Mouse (Mus musculus): ENCODE results near the gene Ptprk. TPM values are rescaled to one million over a fixed set of nuclear protein-coding genes. Genes with fewer than 3 reads are reported as not detected.

Ptprk gene
- polyA plus RNA-seq, 1 experiment from 2014 or later = 29.7 TPM

DNA sequence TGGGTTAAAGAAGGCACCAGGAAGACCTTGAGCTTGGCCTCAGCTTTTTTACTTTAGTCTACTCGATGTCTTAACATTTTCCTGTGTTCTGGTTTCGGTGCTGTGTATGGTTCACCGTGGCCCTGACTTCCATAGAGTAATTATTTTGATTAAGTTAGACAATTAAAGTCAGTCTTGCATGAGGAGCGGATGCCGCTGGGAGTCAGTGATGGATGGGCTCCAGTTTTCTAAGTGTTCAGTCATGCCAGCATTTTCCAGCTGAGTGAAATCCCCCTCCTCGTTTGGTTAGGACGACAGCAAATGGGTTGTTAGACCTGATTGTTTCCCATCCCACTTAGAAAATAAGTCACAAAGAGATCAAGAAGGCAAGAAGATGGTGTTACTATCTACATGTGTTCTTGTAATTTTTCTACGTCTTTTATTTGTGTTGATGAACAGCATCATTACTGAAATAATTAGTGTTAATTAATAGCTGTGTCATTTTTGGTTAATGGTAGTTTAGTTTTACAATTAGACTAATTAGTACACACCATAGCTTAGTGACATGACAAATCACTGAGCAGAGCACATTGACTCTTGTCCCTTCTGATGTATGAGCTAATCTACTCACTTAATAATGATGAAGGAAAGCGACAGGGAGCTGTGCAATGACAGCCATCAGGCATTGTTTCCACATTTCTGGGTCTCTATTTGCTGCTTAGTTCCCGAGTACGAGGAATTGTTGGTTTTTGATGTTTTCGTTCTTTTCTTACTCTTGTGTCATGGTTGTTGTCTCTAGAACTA is 390.3 kb downstream of the Ptprk start:
- Histone ChIP-seq H3K4me3 (ENCODE audit: low read depth, low read length) (no peak overlapping the region), H3K9me3 (ENCODE audit: control insufficient read depth, low read length) (no peaks in the 10 kb centered on the region), H3K27ac (ENCODE audit: low read depth, low read length) (no peak overlapping the region), H3K9ac (ENCODE audit: low read length) (no peak overlapping the region), H3K4me2 (ENCODE audit: low read depth, low read length, severe bottlenecking) (no peak overlapping the region), H3K27me3 (ENCODE audit: control insufficient read depth, insufficient read depth, low read length) (no peaks in the 10 kb centered on the region), H3K36me3 (ENCODE audit: control insufficient read depth, insufficient read depth, low read length) (no peaks in the 10 kb centered on the region), H3K4me1 (replicated peaks; ENCODE audit: control insufficient read depth, insufficient read depth, low read length) (no peaks in the 10 kb centered on the region)
- no peak for DNase-seq (ENCODE audit: low spot score)
- 60% methylated on average over 12 of the region's 12 CpGs for WGBS
- ATAC-seq (replicated peaks; ENCODE audit: low FRiP score) = no peak; the same call in 1 of the 2 replicates

DNA sequence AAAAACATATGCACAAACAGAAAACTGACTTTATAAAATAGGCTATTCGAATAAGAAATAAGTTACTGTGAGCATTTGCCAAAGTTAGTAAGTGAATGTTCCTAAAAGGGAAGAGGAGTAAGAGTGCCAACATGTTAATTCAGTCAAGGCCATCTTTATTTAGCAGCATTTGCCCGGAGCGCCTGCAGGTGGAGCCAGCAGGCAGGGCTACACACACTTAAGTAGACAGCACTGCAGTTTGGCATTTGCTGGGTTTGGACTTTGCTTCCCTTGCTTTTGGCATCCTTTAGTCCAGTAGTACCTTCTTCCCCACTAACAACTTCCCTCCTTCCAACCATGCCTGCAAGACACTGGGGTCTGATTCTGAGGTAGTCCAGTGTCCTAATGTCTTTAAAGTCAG is 411.0 kb downstream of the Ptprk start:
- Histone ChIP-seq H3K36me3 (ENCODE audit: control insufficient read depth, insufficient read depth, low read length) (no peaks in the 10 kb centered on the region), H3K4me3 (ENCODE audit: low read depth, low read length) (no peak overlapping the region), H3K9ac (ENCODE audit: low read length) (no peak overlapping the region), H3K4me1 (replicated peaks; ENCODE audit: control insufficient read depth, insufficient read depth, low read length) (no peaks in the 10 kb centered on the region), H3K4me2 (ENCODE audit: low read depth, low read length, severe bottlenecking) (no peak overlapping the region), H3K9me3 (ENCODE audit: control insufficient read depth, low read length) (no peaks in the 10 kb centered on the region), H3K27ac (ENCODE audit: low read depth, low read length) (no peak overlapping the region), H3K27me3 (ENCODE audit: control insufficient read depth, insufficient read depth, low read length) (no peaks in the 10 kb centered on the region)
- DNase-seq (ENCODE audit: low spot score) (no peak), ATAC-seq (replicated peaks; ENCODE audit: low FRiP score) (peak; percentile 53; the same call in 1 of the 2 replicates)
- 39% methylated on average over 3 of the region's 3 CpGs for WGBS

DNA sequence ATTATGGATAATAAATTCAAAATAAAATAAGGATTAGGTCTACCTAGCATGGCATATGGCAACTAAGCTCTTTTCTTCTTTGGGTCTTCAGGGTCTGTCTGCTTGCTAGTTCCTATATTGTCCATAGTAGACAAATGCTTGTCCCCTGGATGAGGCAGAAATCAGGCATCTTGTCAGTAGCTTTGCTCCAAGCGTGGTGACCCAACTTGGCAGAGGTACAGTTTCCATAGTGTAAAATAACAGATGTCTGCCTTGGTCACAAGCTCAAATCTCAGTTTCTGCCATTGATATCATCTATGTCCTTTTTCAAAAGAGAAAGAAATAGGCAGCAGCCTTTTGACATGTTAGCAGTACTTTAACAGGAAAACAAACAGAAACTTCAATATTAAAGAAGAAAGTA is 416.4 kb downstream of the Ptprk start:
- Histone ChIP-seq H3K4me3 (ENCODE audit: low read depth, low read length) (no peak overlapping the region), H3K27ac (ENCODE audit: low read depth, low read length) (no peak overlapping the region), H3K9ac (ENCODE audit: low read length) (no peak overlapping the region), H3K9me3 (ENCODE audit: control insufficient read depth, low read length) (no peaks in the 10 kb centered on the region), H3K4me1 (replicated peaks; ENCODE audit: control insufficient read depth, insufficient read depth, low read length) (peaks cover 3% of the 10 kb centered on the region; the same call in 1 of the 2 replicates), H3K36me3 (ENCODE audit: control insufficient read depth, insufficient read depth, low read length) (no peaks in the 10 kb centered on the region), H3K27me3 (ENCODE audit: control insufficient read depth, insufficient read depth, low read length) (peaks cover 2% of the 10 kb centered on the region; the same call in 1 of the 2 replicates), H3K4me2 (ENCODE audit: low read depth, low read length, severe bottlenecking) (no peak overlapping the region)
- ATAC-seq (replicated peaks; ENCODE audit: low FRiP score) = no peak
- DNase-seq (ENCODE audit: low spot score) = no peak
- 80% methylated on average over 1 of the region's 1 CpGs for WGBS

DNA sequence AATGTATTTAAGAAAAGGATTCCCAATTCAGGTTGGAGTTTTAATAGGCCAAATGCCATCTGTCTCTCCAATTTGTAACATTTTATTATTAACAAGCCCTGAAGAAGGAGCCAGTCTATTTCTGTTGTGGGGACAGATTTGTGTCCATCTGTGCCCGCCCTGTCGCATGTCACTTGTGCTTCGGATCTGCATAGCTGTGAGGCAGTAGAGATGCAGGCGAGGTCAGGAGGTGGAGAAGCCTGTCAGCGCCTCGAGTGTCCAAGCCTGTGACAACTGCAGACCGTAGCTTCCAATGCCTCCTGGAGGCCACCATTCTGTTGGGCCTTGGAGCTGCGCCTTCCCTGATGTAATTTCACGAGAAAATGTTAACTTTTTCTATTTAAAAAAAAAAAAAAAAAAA is 417.6 kb downstream of the Ptprk start:
- H3K27ac ChIP-seq (ENCODE audit: low read depth, low read length) = no peak overlapping the region
- no peaks in the 10 kb centered on the region for H3K9me3 ChIP-seq (ENCODE audit: control insufficient read depth, low read length)
- DNase-seq (ENCODE audit: low spot score) (no peak), ATAC-seq (replicated peaks; ENCODE audit: low FRiP score) (no peak)
- peaks cover 2% of the 10 kb centered on the region; the same call in 1 of the 2 replicates for H3K27me3 ChIP-seq (ENCODE audit: control insufficient read depth, insufficient read depth, low read length)
- peaks cover 3% of the 10 kb centered on the region; the same call in 1 of the 2 replicates for H3K4me1 ChIP-seq (replicated peaks; ENCODE audit: control insufficient read depth, insufficient read depth, low read length)
- 47% methylated on average over 9 of the region's 9 CpGs for WGBS
- H3K36me3 ChIP-seq (ENCODE audit: control insufficient read depth, insufficient read depth, low read length) = no peaks in the 10 kb centered on the region
- no peak overlapping the region for H3K4me2 ChIP-seq (ENCODE audit: low read depth, low read length, severe bottlenecking)
- H3K4me3 ChIP-seq (ENCODE audit: low read depth, low read length) = no peak overlapping the region
- H3K9ac ChIP-seq (ENCODE audit: low read length) = no peak overlapping the region

DNA sequence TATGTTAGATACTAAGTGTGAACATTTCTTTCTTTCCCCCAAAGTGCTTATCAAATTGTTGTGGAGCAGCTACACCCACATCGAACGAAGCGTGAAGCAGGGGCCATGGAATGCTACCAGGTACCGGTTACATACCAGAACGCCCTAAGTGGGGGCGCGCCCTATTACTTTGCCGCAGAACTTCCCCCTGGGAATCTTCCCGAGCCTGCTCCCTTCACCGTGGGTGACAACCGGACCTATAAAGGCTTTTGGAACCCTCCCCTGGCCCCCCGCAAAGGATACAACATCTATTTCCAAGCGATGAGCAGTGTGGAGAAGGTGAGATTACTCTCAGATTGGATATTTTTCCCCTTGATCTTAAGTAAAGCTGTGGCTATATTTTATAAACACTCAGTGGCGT is 418.2 kb downstream of the Ptprk start:
- no peaks in the 10 kb centered on the region for H3K9me3 ChIP-seq (ENCODE audit: control insufficient read depth, low read length)
- H3K4me2 ChIP-seq (ENCODE audit: low read depth, low read length, severe bottlenecking) = peak overlapping the region; percentile 15; the same call in 1 of the 2 replicates
- H3K27ac ChIP-seq (ENCODE audit: low read depth, low read length) = no peak overlapping the region
- WGBS = 29% methylated on average over 14 of the region's 14 CpGs
- peaks cover 3% of the 10 kb centered on the region; the same call in 1 of the 2 replicates for H3K4me1 ChIP-seq (replicated peaks; ENCODE audit: control insufficient read depth, insufficient read depth, low read length)
- H3K9ac ChIP-seq (ENCODE audit: low read length) = no peak overlapping the region
- H3K36me3 ChIP-seq (ENCODE audit: control insufficient read depth, insufficient read depth, low read length) = no peaks in the 10 kb centered on the region
- H3K4me3 ChIP-seq (ENCODE audit: low read depth, low read length) = no peak overlapping the region
- ATAC-seq (replicated peaks; ENCODE audit: low FRiP score) (peak; percentile 40), DNase-seq (ENCODE audit: low spot score) (no peak)
- H3K27me3 ChIP-seq (ENCODE audit: control insufficient read depth, insufficient read depth, low read length) = peaks cover 2% of the 10 kb centered on the region; the same call in 1 of the 2 replicates

DNA sequence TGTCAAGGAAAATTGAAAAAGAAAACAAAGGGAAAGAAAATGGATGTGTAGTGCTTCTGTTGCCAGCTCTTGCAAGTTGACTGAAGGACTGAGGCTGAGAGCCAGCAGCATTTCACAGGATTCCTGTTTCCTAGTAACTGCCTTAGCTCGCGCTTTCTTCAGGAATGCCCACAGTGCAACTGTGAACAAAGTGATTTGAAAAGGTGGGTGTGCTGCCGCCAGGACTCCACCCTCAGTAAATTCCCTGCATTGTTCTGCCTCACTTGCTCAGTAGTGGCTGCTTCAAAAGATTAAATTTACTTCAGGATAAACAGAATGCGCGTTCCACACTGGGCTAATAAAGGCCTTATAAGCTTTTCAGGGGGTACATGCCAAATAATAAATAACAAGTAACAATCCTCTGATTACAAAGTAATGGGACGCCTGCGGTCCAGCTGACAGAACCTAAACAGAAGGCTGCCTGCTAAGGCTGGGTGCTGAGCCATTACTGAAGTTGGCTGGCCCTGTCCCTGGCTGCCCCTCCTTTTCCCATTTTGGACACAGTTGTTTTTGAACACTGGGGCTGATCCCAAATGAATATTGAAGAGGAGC is 418.7 kb downstream of the Ptprk start:
- no peak overlapping the region for H3K27ac ChIP-seq (ENCODE audit: low read depth, low read length)
- peaks cover 2% of the 10 kb centered on the region; the same call in 1 of the 2 replicates for H3K27me3 ChIP-seq (ENCODE audit: control insufficient read depth, insufficient read depth, low read length)
- H3K4me2 ChIP-seq (ENCODE audit: low read depth, low read length, severe bottlenecking) = peak overlapping the region; percentile 15; the same call in 1 of the 2 replicates
- peak; percentile 89 for ATAC-seq (replicated peaks; ENCODE audit: low FRiP score)
- DNase-seq (ENCODE audit: low spot score) = peak; percentile 62
- H3K9me3 ChIP-seq (ENCODE audit: control insufficient read depth, low read length) = no peaks in the 10 kb centered on the region
- 10% methylated on average over 7 of the region's 7 CpGs for WGBS
- H3K36me3 ChIP-seq (ENCODE audit: control insufficient read depth, insufficient read depth, low read length) = no peaks in the 10 kb centered on the region
- no peak overlapping the region for H3K9ac ChIP-seq (ENCODE audit: low read length)
- H3K4me1 ChIP-seq (replicated peaks; ENCODE audit: control insufficient read depth, insufficient read depth, low read length) = peaks cover 3% of the 10 kb centered on the region; the same call in 1 of the 2 replicates
- no peak overlapping the region for H3K4me3 ChIP-seq (ENCODE audit: low read depth, low read length)

DNA sequence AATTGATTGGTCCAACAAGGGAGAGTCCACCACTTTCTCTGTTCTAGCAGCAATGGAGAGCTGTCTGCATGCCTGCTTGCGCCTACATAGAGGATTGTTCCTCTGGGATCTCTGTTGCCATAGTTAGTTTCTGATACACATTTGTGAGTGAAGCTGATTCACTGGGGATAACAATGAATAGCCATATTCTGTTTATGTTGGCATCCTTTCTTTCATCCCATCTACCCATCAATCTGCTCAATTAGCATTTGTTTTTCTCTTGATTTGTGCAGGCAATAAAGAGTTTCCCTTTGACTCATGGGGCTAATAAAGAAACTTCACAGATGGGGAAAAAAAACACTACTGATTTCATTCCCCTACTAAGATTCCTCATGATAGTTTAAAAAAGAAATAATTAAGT is 423.2 kb downstream of the Ptprk start:
- Histone ChIP-seq H3K4me1 (replicated peaks; ENCODE audit: control insufficient read depth, insufficient read depth, low read length) (peaks cover 2% of the 10 kb centered on the region; the same call in 1 of the 2 replicates), H3K9me3 (ENCODE audit: control insufficient read depth, low read length) (no peaks in the 10 kb centered on the region), H3K36me3 (ENCODE audit: control insufficient read depth, insufficient read depth, low read length) (no peaks in the 10 kb centered on the region), H3K27me3 (ENCODE audit: control insufficient read depth, insufficient read depth, low read length) (peaks cover 2% of the 10 kb centered on the region; the same call in 1 of the 2 replicates), H3K9ac (ENCODE audit: low read length) (no peak overlapping the region), H3K4me3 (ENCODE audit: low read depth, low read length) (no peak overlapping the region), H3K4me2 (ENCODE audit: low read depth, low read length, severe bottlenecking) (no peak overlapping the region), H3K27ac (ENCODE audit: low read depth, low read length) (no peak overlapping the region)
- DNase-seq (ENCODE audit: low spot score) = no peak
- no peak for ATAC-seq (replicated peaks; ENCODE audit: low FRiP score)
- WGBS = 79% methylated on average over 1 of the region's 1 CpGs

DNA sequence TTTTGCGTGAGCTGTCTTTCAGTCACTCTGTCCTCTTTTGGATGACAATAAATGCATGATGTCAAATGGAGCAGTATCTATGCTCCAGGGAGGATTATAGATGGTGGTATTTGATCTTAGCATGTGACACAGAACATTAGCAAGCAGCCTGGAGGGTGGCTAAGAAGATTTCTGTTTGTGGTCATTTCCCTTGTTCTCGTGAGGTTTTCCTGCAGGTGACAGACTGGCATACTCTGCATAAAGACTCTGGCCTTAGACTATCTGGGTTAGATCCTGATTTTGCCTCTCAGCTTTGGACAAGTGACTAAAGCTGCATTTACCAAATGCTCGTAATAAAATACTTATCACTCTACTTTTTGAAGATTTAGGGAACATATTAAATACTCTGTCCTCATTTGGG is 423.9 kb downstream of the Ptprk start:
- DNase-seq (ENCODE audit: low spot score) (no peak), ATAC-seq (replicated peaks; ENCODE audit: low FRiP score) (no peak)
- H3K27ac ChIP-seq (ENCODE audit: low read depth, low read length) = no peak overlapping the region

More for the DNA sequence above, 423.9 kb downstream of the Ptprk start:
- 77% methylated on average over 3 of the region's 3 CpGs for WGBS
- H3K27me3 ChIP-seq (ENCODE audit: control insufficient read depth, insufficient read depth, low read length) = peaks cover 2% of the 10 kb centered on the region; the same call in 1 of the 2 replicates
- H3K9ac ChIP-seq (ENCODE audit: low read length) = no peak overlapping the region
- H3K4me2 ChIP-seq (ENCODE audit: low read depth, low read length, severe bottlenecking) = no peak overlapping the region
- no peak overlapping the region for H3K4me3 ChIP-seq (ENCODE audit: low read depth, low read length)
- no peaks in the 10 kb centered on the region for H3K36me3 ChIP-seq (ENCODE audit: control insufficient read depth, insufficient read depth, low read length)
- no peaks in the 10 kb centered on the region for H3K9me3 ChIP-seq (ENCODE audit: control insufficient read depth, low read length)
- H3K4me1 ChIP-seq (replicated peaks; ENCODE audit: control insufficient read depth, insufficient read depth, low read length) = no peaks in the 10 kb centered on the region
